Mouse (Mus musculus): Measurements from ENCODE around the gene Scn10a.

GRCm38 (mm10) chr9:119576977-119577376, 142.1 kb downstream of the Scn10a start:
- TF ChIP-seq CTCF (IDR thresholded peaks at IDR 0.05; ENCODE audit: control insufficient read depth, insufficient read depth, insufficient replicate concordance, low read depth, low read length) = no peak
- TF ChIP-seq POLR2A (IDR thresholded peaks at IDR 0.05; ENCODE audit: control insufficient read depth, low read depth, low read length) = no peak

All from testis, adult 2 months (tissue).